Mouse (Mus musculus): ENCODE results near the gene Fzd7. TPM values are rescaled to one million over a fixed set of nuclear protein-coding genes. Genes with fewer than 3 reads are reported as not detected.

The Fzd7 gene
- total RNA-seq, 2 experiments from 2014 or later = 9.9 to 15.2 TPM

DNA sequence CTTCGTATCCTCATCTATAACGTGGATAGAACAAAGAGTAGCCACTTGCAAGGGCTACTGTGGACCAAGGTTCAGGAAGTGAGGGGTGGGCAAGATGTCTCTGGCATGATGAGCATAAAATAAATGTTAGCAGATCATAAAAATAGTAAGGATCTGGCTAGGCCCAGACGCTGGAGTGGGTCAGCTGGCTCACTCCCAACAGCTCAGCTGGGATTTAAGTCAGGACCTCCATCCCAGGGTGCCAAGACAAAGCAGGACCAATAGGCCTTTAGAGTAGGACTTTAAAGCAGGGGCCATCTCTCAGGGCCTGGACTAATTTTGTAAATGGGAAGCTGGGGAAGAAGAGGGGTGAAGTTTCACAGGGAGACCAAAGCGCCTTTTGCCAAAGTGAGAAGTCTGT, 11.5 kb upstream of the Fzd7 start:
- no peak for DNase-seq (ENCODE audit: low spot score in 2 of 2)

DNA sequence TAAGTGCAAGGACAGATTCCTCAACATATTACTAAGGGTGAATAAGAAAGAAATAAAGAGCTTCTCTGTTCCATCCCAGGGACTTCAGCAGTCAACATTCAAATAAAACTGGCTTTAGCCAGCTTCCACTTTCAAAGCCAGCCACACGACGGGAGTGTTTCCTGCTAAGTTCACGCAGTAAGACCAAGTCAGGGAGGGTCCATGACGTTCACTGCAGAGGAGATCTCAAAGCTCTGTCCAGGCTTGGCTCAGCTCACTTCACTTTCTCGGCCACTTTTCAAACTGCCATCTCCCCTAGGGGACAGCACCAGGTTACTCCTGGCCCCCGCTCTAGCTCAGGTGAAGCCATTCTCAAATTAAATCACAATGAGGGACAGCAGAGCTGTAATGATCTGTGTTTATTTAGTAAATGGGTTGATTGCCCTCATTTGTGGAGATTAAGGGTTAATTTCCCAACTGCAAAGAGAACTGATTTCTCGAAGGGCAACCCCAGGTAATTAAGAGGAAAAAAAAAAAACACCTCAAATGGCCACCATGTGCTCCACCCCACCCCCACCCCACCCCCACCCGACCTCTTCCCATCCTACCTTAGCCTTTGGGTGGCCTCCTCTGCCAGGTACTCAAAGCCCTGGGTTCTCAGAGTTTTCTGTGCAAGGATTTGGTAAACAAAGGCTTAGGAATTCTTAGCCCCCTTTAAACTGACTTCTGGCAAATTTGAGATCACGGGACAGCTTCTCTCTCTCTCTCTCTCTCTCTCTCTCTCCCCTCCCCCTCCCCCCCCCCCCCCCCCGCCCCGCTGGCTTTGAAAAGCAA, 9.7 kb upstream of the Fzd7 start:
- DNase-seq (ENCODE audit: low spot score in 2 of 2) = no peak

DNA sequence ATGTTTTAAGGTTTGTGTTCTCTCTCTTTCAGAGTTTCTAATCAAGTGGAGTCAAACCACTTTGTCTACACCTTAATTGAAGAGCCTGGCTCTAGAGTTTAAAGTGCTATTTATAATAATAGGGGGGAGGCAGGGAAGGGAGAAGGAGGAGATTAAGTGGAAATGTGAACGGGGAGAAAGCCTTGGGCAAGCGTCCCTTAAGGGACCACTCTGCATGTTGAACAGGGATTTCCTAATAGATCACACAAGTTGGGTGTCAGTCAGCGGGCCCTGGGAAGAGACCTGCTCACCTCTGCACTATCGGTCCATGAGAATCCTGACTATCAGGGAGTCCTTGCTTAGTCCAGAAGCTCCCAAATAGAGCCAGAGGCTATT, 9.1 kb upstream of the Fzd7 start:
- DNase-seq (ENCODE audit: low spot score in 2 of 2) = no peak

DNA sequence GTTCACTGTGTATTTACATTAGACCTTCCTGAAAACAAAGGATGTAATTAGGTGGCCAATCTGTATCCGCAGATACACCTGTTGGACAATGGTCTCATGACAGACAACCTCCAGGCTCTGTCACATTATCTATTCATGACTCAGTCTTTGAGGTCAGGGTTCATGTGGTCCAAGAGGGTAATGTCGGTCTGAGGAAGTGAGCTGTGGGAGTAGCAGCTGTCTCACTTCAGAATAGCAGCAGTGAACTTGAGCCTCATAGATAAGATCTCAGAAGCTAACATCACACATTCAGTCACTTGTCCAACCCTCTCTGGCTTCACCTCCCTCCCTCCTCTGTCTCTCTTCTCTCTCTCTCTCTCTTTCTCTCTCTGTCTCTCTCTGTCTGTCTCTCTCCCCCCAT, 6.6 kb upstream of the Fzd7 start:
- DNase-seq (ENCODE audit: low spot score in 2 of 2) = no peak

DNA sequence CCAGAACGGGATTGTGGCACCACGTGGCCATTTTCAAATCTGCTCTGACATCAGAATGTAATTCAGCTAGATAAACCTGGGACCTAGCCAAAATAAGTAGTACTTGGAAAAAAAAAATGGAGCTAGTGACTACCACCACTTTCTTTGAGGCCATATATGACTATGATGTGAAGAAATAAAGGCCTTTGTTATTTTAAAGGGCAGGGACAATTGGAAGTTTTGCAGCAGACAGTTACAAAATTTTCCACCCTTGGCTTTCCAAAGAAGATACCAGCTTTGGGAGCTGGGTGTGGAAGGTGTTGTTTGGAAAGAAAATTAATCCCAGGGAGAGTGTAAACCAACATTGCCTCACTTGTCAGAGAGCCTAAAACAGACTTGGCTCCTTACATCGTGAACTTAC, 3.3 kb upstream of the Fzd7 start:
- DNase-seq (ENCODE audit: low spot score in 2 of 2) = no peak

DNA sequence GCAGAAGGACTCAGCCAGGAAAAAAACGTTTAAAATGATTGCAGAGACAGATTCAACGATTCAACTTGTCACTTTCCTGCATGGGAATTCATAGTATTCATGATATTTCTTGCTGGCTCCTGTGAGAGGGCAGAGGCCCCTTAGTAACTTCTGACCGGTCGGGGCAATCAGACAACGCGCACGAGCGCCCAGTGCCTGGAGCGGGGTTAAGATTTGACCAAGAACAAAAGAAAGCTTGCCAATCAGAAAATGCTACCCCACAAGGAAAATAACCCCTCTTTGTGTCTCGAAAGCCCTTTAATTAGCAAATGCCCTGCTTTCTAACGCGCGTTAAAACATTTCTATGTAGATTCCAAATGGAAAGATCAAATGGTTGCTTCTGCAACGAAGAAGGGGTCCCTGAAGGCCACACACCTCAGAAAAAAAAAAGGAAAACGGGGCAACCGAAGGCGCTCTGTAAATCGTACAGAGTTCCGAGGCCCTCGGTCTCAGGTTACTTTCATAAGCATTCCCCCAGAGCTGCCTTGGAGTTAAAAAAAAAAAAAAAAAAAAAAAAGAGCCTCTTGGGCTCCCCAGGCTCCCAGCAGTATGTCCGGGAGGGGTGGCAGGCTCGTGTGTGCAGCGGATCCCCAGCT, 1.3 kb upstream of the Fzd7 start:
- no peak for DNase-seq (ENCODE audit: low spot score in 2 of 2)

DNA sequence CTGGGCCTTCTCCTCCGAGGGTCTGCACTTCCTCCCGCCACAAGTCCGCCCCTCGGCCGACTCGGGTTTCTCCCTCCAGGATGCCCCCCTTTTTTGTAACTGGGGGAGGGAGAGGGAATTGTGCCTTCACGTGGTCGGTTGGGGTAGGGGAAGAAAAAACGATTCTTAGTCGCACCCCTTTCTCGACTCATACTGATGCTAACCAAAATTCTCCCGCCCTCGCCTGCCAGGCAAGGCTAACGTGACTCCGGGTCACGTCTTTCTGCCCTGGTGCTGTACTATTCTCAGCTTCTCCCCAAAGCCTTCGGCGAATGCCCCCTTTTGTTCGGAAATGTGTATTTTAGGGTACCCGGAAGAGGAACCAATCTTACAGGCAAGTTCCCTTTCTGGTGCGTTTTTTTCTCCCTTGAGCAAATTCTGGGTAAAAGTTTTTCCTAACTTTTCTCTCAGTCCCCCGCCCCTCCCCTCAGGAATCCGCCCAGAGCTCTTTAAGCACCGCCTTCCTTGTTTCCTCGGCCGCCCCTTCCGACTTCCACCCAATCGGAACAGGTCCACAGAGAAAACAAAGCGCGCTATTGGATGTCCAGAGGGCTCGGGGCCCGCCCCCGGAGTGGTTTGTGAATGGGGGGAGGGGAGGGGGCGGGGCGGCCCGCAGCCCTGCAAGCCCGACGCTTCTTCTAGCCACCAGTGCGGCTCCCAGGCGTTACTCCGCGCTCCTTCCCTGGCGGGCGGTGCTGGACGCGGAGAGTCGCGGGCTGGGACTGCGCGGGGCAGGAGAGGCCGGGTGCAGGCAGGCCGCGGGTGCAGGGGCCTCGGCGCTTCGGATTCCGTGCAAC, 550 bp upstream of the Fzd7 start:
- DNase-seq (ENCODE audit: low spot score in 2 of 2) = peak; percentile 86 to 94

DNA sequence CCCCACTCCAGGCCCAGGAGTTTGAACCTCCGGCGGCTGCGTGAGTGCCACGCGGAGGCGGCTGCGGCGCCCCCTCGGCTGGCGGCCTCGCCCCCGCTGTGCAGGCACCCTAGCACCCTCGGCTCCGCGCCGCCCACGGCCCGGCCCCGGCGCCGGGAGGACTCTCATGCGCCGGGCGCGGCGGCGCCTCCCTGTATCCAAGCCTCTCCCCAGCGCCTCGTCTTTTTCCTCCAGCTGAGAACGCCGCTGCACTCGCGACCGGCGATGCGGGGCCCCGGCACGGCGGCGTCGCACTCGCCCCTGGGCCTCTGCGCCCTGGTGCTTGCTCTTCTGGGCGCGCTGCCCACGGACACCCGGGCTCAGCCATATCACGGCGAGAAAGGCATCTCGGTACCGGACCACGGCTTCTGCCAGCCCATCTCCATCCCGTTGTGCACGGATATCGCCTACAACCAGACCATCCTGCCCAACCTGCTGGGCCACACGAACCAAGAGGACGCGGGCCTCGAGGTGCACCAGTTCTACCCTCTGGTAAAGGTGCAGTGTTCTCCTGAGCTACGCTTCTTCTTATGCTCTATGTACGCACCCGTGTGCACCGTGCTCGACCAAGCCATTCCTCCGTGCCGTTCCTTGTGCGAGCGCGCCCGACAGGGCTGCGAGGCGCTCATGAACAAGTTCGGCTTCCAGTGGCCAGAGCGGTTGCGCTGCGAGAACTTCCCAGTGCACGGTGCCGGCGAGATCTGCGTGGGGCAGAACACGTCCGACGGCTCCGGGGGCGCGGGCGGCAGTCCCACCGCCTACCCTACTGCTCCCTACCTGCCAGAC, 684 bp downstream of the Fzd7 start:
- peak; percentile 45 to 56 for DNase-seq (ENCODE audit: low spot score in 2 of 2)

DNA sequence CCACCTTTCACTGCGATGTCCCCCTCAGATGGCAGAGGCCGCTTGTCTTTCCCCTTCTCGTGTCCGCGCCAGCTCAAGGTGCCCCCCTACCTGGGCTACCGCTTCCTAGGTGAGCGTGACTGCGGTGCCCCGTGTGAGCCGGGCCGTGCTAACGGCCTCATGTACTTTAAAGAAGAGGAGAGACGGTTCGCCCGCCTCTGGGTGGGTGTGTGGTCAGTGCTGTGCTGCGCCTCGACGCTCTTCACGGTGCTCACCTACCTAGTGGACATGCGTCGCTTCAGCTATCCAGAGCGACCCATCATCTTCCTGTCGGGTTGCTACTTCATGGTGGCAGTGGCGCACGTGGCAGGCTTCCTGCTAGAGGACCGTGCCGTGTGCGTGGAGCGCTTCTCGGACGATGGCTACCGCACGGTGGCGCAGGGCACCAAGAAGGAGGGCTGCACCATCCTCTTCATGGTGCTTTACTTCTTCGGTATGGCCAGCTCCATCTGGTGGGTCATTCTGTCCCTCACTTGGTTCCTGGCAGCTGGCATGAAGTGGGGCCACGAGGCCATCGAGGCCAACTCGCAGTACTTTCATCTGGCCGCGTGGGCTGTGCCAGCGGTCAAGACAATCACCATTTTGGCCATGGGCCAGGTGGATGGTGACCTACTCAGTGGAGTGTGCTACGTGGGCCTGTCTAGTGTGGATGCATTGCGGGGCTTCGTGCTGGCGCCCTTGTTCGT, 1.5 kb downstream of the Fzd7 start:
- DNase-seq (ENCODE audit: low spot score in 2 of 2) = peak; percentile 62 to 66

DNA sequence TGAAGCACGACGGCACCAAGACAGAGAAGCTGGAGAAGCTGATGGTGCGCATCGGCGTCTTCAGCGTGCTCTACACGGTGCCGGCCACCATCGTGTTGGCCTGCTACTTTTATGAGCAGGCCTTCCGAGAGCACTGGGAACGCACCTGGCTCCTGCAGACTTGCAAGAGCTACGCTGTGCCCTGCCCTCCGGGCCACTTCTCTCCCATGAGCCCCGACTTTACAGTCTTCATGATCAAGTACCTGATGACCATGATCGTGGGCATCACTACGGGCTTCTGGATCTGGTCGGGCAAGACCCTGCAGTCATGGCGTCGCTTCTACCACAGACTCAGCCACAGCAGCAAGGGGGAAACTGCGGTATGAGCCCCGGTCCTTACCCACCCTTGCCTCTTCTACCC, 2.1 kb downstream of the Fzd7 start:
- DNase-seq (ENCODE audit: low spot score in 2 of 2) = peak in 1 of 2 experiments; percentile 19

DNA sequence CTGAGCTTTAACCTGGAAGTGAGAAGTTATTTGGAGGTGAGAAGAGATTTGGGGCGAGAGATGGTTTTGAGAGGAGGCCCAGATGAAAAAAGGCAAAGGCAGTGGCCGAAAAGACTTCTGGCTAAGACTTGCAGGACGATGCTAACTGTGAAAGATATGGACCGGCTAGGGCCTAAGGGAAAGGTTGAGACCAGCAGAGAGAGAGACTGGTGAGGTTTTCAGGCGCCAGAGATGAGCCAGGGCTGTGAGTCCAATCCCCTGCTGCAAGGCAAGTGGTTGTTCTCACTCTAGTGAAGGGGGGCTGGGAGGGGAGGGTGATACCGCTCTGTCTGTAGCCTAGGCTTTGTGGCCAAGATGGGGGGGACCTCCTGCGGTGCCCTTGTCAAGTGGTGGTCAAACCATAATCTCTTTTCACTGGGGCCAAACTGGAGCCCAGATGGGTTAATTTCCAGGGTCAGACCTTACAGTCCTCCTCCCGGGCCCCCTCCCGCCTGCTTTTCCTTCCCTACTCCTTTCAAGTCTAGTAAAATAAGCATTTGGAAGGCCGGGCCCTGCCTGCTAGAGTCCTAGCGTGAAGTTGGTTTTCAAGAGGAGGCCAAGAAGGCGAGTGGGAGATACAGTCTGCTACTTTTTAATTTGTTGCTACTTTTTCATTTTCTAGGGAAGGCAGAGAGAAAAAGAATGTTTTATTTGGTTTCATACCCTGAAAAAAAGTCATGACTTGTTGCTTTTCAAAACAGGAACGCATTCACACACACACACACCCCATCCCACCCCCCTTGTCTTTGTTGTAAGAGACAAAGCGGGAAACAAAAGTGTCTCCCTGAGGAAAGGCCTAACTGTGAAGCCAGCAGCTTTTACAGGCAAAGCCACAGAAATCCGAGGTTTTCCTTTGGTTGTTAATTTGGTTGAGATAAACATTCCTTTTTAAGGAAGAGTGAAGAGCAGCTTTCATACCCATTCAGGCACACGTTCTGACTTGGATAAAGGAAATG, 2.9 kb downstream of the Fzd7 start:
- peak in 1 of 2 experiments; percentile 14 for DNase-seq (ENCODE audit: low spot score in 2 of 2)

DNA sequence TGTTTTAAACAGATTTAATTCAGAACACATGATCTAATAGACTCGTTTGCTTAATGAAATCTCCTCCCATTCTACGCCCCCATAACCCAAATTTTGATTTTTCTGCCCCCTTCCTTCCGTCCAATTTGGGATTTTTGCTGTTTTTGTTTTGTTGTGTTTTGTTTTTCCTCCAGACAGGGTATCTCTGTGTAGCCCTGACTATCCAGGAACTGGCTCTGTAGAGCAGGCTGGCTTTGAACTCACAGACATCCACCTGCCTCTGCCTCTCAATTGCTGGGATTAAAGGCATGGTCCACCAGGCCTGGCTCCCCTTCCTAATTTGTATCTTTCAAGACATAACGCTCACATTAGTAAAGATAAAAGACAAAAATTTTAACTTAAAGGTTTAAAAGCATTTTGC, 3.6 kb downstream of the Fzd7 start:
- no peak for DNase-seq (ENCODE audit: low spot score in 2 of 2)

DNA sequence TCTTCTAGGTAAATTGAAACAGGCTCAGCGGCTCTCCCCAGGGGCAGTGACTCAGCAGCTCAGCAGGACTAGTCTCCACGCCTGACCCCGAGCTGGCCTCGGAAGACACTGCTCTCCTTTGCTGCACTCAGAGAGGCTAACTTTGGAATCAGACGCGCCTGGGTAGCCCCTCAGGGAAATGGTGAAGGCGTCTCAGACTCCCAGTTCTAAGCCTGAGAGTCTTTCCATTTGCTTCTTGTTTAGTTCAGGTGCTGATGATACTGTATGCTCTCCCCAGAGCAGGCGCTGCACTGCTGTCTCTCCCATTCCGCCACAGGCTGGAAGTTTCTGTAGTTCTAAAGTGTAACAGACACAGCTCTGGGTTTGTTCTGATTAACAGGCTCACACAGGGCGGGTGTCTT, 5.4 kb downstream of the Fzd7 start:
- DNase-seq (ENCODE audit: low spot score in 2 of 2) = peak; percentile 37 to 44

DNA sequence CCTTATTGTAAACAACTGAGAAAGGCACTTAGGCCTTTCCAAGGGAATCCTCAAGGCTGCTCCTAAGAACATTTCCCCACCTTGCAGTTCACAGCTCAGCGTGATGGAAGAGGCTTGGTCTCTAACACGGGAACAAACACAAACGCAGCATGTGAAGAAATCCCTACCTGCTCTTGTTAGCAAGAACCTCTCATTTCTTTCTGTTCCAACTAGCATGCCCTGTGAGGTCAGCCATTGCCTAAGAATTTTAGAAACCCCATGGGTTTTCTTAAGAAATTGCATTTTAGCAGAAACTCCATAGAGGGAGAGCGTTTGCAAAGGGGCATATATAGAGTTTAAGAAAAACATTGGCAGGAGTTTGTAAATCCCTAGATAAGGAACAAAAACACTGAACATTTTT, 6.3 kb downstream of the Fzd7 start:
- DNase-seq (ENCODE audit: low spot score in 2 of 2) = no peak

DNA sequence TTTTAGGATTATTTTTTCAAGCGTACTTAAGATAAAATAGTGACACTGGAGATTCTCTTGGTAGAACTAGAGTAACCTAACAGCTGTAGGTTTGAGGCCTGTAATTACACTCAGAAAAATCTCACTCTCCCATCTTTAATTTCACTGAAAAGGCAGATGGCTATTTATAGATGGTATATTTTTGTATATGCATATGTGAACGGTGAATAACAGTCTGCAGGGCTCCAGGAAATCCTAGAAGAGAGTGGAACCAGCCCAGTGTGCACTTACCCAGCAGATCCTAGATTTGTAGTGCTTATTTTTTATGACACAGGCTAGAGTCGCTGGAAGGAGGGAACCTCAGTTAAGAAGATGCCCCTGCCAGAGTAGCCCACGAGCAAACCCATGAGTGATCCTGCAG, 6.8 kb downstream of the Fzd7 start:
- no peak for DNase-seq (ENCODE audit: low spot score in 2 of 2)

DNA sequence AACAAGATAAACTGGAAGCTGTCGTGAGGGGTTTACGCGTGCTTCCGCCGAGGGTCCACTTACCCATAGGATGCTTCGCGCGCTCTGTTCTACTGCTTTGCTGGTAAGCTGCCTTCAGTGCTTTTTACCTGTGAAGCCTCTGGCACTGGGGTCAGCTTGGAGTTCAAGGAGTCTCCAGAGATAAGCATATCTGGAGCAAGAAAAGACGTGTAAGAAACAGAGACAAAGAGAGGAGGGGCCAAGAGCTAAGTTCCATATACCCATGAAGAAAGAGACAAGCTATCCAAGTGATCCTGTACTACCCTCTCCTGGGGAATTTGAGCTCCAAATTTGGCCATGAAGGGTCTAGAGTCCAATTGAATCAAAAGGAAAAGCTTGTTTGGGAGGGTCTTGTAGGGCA, 9.3 kb downstream of the Fzd7 start:
- no peak for DNase-seq (ENCODE audit: low spot score in 2 of 2)

DNA sequence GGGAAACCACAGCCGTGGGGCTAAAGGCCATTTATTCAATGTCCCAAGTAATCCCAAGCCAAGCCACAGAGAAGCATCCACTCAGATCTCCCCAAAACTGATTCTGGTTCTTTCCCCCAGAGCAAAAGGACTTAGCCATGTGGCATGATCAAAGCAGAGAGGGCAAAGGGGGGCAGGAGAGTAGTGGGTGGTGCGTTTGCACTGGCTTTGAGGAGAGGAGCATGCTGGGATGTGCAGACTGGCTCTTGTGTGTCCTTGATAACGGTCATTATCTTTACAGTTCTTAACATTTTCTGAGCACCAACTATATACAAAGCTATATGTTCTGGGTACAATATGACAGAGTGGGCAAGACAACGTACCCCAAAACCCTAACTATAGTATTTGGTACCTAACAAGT, 10.2 kb downstream of the Fzd7 start:
- no peak for DNase-seq (ENCODE audit: low spot score in 2 of 2)

DNA sequence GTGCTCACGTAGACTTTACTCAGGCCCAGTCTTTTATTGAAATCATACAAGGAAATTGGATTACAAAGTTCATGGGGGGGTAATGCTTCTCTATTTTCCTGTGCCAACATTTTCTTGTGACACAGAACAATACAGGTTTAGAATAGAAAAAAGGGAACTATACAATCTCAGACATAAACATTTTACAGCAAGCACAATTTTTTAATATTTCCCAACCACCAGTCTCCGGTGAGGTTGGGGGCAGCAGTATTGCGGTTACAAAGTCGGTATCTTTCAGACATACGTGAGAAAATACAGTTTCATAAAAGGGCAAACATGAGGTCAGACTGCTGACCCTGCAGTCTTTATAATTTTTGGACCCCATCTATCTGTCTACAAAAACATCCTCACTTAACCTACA, 13.7 kb downstream of the Fzd7 start:
- no peak for DNase-seq (ENCODE audit: low spot score in 2 of 2)

Data from adrenal gland, adult 18-20 months (tissue).